Mouse (Mus musculus) MEL (cell line): ENCODE data around the gene Egf.

Experiments used
- CTCF ChIP-seq, 3 experiments: IDR thresholded peaks in 2 of 3; conservative IDR thresholded peaks in 1 of 3; 2 replicates each; pipeline ENCODE4 v1.5.1; 2011 to 2012; ENCODE audit warnings: low read length in 3 of 3, low read depth in 2 of 3, mild to moderate bottlenecking in 2 of 3, improper control_type of control experiment in 1 of 3, inconsistent platforms in 1 of 3, mixed read lengths in 1 of 3, moderate library complexity in 1 of 3; ENCODE audit not compliant: control insufficient read depth in 1 of 3, insufficient read depth in 1 of 3, poor library complexity in 1 of 3, severe bottlenecking in 1 of 3
- GATA1 ChIP-seq: IDR thresholded peaks from 2 replicates; pipeline ENCODE4 v1.6.1; 2011; ENCODE audit warnings: low read depth, low read length, improper control_type of control experiment
- MAFK ChIP-seq: IDR thresholded peaks from 2 replicates; pipeline ENCODE4 v1.6.1; 2011; ENCODE audit warnings: low read depth, mild to moderate bottlenecking, low read length, improper control_type of control experiment, borderline replicate concordance
- MAX ChIP-seq: IDR thresholded peaks from 2 replicates; pipeline ENCODE4 v1.6.1; 2011; ENCODE audit warnings: low read length, improper control_type of control experiment
- MXI1 ChIP-seq: IDR thresholded peaks from 2 replicates; pipeline ENCODE4 v1.6.1; 2011; ENCODE audit warnings: mild to moderate bottlenecking, low read depth, low read length, improper control_type of control experiment
- MYC ChIP-seq: IDR thresholded peaks from 2 replicates; pipeline ENCODE4 v1.6.1; 2011; ENCODE audit warnings: low read depth, mild to moderate bottlenecking, low read length, improper control_type of control experiment, moderate library complexity
- NRF1 ChIP-seq: IDR thresholded peaks from 2 replicates; pipeline ENCODE4 v1.6.1; 2014; ENCODE audit warnings: low read depth, mild to moderate bottlenecking, inconsistent platforms, low read length, improper control_type of control experiment, moderate library complexity; ENCODE audit not compliant: poor library complexity, insufficient read depth, severe bottlenecking
- POLR2A ChIP-seq, 2 experiments: IDR thresholded peaks; 2 replicates each; pipeline ENCODE4 v1.6.1; 2011 to 2012; ENCODE audit warnings: low read length in 2 of 2, mild to moderate bottlenecking in 2 of 2, control low read depth in 1 of 2, improper control_type of control experiment in 1 of 2, low read depth in 1 of 2, moderate library complexity in 1 of 2; ENCODE audit not compliant: control insufficient read depth in 1 of 2, insufficient read depth in 1 of 2, poor library complexity in 1 of 2
- RCOR1 ChIP-seq: IDR thresholded peaks from 2 replicates; pipeline ENCODE4 v1.6.1; 2012; ENCODE audit warnings: low read depth, mild to moderate bottlenecking, inconsistent platforms, low read length, improper control_type of control experiment
- SIN3A ChIP-seq: IDR thresholded peaks from 2 replicates; pipeline ENCODE4 v1.6.1; 2012; ENCODE audit warnings: low read length, improper control_type of control experiment, inconsistent platforms
- USF1 ChIP-seq: IDR thresholded peaks from 2 replicates; pipeline ENCODE4 v1.6.1; 2014; ENCODE audit warnings: low read depth, mild to moderate bottlenecking, inconsistent platforms, low read length, improper control_type of control experiment, moderate library complexity
- ZC3H11A ChIP-seq: IDR thresholded peaks from 2 replicates; pipeline ENCODE4 v1.6.1; 2012; ENCODE audit warnings: low read depth, mild to moderate bottlenecking, inconsistent platforms, low read length, improper control_type of control experiment

- no peak for TF ChIP-seq CTCF (IDR thresholded peaks at IDR 0.05 in 2 of 3, conservative IDR thresholded peaks at IDR 0.05 in 1 of 3; ENCODE audit: control insufficient read depth in 1 of 3, insufficient read depth in 1 of 3, low read depth in 2 of 3, low read length in 3 of 3, poor library complexity in 1 of 3, severe bottlenecking in 1 of 3)
- no peak for TF ChIP-seq RCOR1
- no peak for TF ChIP-seq MYC
- no peak for TF ChIP-seq GATA1
- TF ChIP-seq SIN3A: no peak
- TF ChIP-seq MAFK: no peak
- TF ChIP-seq MXI1: no peak
- TF ChIP-seq POLR2A (IDR thresholded peaks at IDR 0.05; ENCODE audit: control insufficient read depth in 1 of 2, insufficient read depth in 1 of 2, low read depth in 1 of 2, low read length in 2 of 2, poor library complexity in 1 of 2): no peak
- TF ChIP-seq ZC3H11A: no peak
- no peak for TF ChIP-seq USF1
- no peak for TF ChIP-seq MAX
- no peak for TF ChIP-seq NRF1
Measured at GRCm38 (mm10) chr3:129680258-129680657, 74.9 kb downstream of the Egf start.
